Mouse (Mus musculus): ENCODE data around the gene Kcnk2. TPM values are rescaled to one million over a fixed set of nuclear protein-coding genes. Genes with fewer than 3 reads are reported as not detected.

Gene Kcnk2
- polyA plus RNA-seq, 1 experiment = not detected

GRCm38 (mm10) chr1:189214477-189214876 is 187.6 kb downstream of the Kcnk2 start:
- no peak for TF ChIP-seq POLR2A (IDR thresholded peaks at IDR 0.05; ENCODE audit: insufficient read depth, low read depth, low read length)
- no peak for TF ChIP-seq CTCF (IDR thresholded peaks at IDR 0.05; ENCODE audit: insufficient read depth, low read depth, low read length)

DNA sequence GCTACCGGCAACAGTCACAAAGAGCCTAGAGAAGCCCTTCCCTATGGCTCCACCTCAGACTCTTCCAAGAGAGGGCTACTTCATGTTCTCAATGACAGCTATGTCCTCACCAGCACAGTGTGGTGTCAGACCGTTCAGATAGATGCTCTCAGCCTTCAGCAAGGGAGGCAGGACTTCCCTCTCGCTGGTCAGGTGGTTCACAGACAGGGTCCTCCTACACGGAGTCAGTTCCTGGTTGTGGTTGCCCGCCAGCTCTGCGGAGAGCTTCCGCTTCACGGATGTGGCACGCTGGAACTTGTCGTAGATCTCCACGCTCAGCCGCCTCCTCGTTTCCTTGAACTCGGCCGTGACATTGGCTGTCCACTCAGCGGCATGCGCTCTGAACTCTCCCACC is 192.4 kb downstream of the Kcnk2 start:
- WGBS = 93% methylated on average over 17 of the region's 17 CpGs
- TF ChIP-seq POLR2A (IDR thresholded peaks at IDR 0.05; ENCODE audit: insufficient read depth, low read depth, low read length) = no peak
- no peak for TF ChIP-seq CTCF (IDR thresholded peaks at IDR 0.05; ENCODE audit: insufficient read depth, low read depth, low read length)

More at GRCm38 (mm10) chr1:189214477-189214876, 187.6 kb downstream of the Kcnk2 start:
- no peak overlapping the region for H3K4me3 ChIP-seq (ENCODE audit: insufficient read depth, low read depth, low read length)
- no peak overlapping the region for H3K27ac ChIP-seq (ENCODE audit: insufficient read depth, low read depth, low read length)
- H3K4me1 ChIP-seq (ENCODE audit: control insufficient read depth, insufficient read depth, low read length) = no peaks in the 10 kb centered on the region
- 86% methylated on average over 3 of the region's 3 CpGs for WGBS

DNA sequence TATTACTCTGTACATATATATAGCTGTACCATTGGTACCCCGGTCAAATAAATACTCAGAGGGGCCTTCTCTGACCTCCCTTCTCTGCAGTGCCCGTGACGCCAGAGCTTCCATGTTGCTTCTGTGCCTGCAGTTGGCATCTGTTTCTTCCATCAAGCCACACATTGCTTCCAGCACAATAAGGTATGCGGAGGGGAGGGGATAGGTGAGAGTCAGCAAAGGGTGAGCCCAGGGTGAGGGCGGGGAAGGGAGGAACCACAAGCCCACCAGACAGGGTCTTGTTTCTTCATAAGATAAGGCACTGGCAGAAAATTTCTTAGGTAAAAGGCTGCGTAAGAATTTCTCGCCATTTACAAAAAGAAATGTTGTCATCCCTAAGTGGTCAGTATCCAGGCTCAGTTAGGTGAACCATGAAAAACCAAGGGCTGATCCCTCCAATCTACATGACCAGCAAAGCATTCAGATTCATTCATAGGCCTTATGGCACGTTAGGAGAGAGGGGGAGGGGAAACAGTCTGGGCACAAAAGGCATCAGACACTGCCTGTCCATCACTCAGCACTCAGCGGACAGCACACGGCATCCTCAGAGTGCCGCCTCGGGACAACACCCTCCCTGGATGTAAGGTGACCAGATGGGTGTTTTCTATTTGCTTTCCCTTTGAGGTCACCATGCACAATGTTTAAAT is 192.9 kb downstream of the Kcnk2 start:
- Histone ChIP-seq H3K4me1 (ENCODE audit: control insufficient read depth, insufficient read depth, low read length) (no peaks in the 10 kb centered on the region), H3K27ac (ENCODE audit: insufficient read depth, low read depth, low read length) (no peak overlapping the region), H3K4me3 (ENCODE audit: insufficient read depth, low read depth, low read length) (no peak overlapping the region)
- WGBS = 89% methylated on average over 12 of the region's 12 CpGs
- TF ChIP-seq CTCF (IDR thresholded peaks at IDR 0.05; ENCODE audit: insufficient read depth, low read depth, low read length) = no peak
- no peak for TF ChIP-seq POLR2A (IDR thresholded peaks at IDR 0.05; ENCODE audit: insufficient read depth, low read depth, low read length)

More for the DNA sequence above, 192.4 kb downstream of the Kcnk2 start:
- no peaks in the 10 kb centered on the region for H3K4me1 ChIP-seq (ENCODE audit: control insufficient read depth, insufficient read depth, low read length)
- H3K27ac ChIP-seq (ENCODE audit: insufficient read depth, low read depth, low read length) = no peak overlapping the region
- no peak overlapping the region for H3K4me3 ChIP-seq (ENCODE audit: insufficient read depth, low read depth, low read length)

DNA sequence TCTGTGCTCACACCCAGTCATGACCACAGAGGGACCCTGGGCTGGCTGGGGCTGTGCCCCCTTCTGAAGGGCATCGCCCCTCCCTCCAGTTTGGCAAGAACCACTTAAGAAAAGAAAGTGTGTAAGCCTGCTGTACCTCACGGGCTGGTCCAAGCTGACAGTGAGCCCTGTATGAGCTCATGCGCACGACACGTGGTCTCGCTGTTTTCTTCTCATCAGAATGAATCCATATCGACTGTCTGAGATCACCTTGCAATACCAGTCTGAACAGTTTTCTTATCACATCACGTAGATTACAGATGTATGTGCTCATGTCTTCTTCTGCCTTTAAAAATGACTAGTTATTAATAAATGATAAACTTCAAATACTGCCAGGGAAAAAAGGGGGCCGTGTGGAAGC is 193.5 kb downstream of the Kcnk2 start:
- Histone ChIP-seq H3K4me3 (ENCODE audit: insufficient read depth, low read depth, low read length) (no peak overlapping the region), H3K27ac (ENCODE audit: insufficient read depth, low read depth, low read length) (no peak overlapping the region), H3K4me1 (ENCODE audit: control insufficient read depth, insufficient read depth, low read length) (no peaks in the 10 kb centered on the region)
- no peak for TF ChIP-seq CTCF (IDR thresholded peaks at IDR 0.05; ENCODE audit: insufficient read depth, low read depth, low read length)
- no peak for TF ChIP-seq POLR2A (IDR thresholded peaks at IDR 0.05; ENCODE audit: insufficient read depth, low read depth, low read length)
- WGBS = 93% methylated on average over 9 of the region's 9 CpGs

- 52% methylated on average over 4 of the region's 4 CpGs for WGBS
- no peak overlapping the region for H3K4me3 ChIP-seq (ENCODE audit: insufficient read depth, low read depth, low read length)
- TF ChIP-seq POLR2A (IDR thresholded peaks at IDR 0.05; ENCODE audit: insufficient read depth, low read depth, low read length) (no peak), CTCF (IDR thresholded peaks at IDR 0.05; ENCODE audit: insufficient read depth, low read depth, low read length) (no peak)
- no peak overlapping the region for H3K27ac ChIP-seq (ENCODE audit: insufficient read depth, low read depth, low read length)
- no peaks in the 10 kb centered on the region for H3K4me1 ChIP-seq (ENCODE audit: control insufficient read depth, insufficient read depth, low read length)
Measured at GRCm38 (mm10) chr1:189195758-189196157, 206.3 kb downstream of the Kcnk2 start.

GRCm38 (mm10) chr1:189187737-189188390 is 214.2 kb downstream of the Kcnk2 start:
- TF ChIP-seq CTCF (IDR thresholded peaks at IDR 0.05; ENCODE audit: insufficient read depth, low read depth, low read length) (no peak), POLR2A (IDR thresholded peaks at IDR 0.05; ENCODE audit: insufficient read depth, low read depth, low read length) (no peak)
- WGBS = 53% methylated on average over 12 of the region's 12 CpGs

DNA sequence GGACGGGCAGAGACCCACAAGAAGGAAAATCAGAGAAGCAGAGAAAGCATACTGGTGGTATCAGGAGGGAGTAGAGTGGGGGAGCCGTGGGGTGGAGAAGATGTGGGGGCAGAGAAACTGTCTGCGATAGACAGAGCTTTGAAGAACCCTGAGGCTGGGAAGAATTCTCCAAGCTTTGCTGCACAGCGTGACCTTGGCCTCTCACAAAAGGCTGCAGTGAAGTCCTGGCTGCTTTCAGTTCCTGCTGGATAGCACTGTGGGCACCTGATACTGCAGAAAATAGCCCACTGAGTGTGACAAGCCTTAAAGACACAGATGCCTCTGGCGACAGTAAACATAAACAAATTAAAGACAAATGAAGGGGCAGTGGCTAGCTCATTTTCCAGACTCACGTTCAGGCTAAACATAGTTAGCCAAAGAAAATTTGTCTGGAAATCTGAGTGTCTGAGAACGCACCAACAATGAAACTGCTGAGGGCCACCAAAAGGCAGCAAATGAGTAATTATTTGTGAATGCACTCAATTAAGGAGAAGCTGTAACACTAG is 216.8 kb downstream of the Kcnk2 start:
- peaks cover 4% of the 10 kb centered on the region for H3K4me1 ChIP-seq (ENCODE audit: control insufficient read depth, insufficient read depth, low read length)
- 24% methylated on average over 7 of the region's 7 CpGs for WGBS
- TF ChIP-seq CTCF (IDR thresholded peaks at IDR 0.05; ENCODE audit: insufficient read depth, low read depth, low read length) (no peak), POLR2A (IDR thresholded peaks at IDR 0.05; ENCODE audit: insufficient read depth, low read depth, low read length) (no peak)
- no peak overlapping the region for H3K4me3 ChIP-seq (ENCODE audit: insufficient read depth, low read depth, low read length)
- H3K27ac ChIP-seq (ENCODE audit: insufficient read depth, low read depth, low read length) = 0 out of 2 replicates have a peak overlapping the region, but pooled peaks have one; percentile 21

More at GRCm38 (mm10) chr1:189187737-189188390, 214.2 kb downstream of the Kcnk2 start:
- H3K4me1 ChIP-seq (ENCODE audit: control insufficient read depth, insufficient read depth, low read length) = peaks cover 4% of the 10 kb centered on the region
- no peak overlapping the region for H3K27ac ChIP-seq (ENCODE audit: insufficient read depth, low read depth, low read length)
- H3K4me3 ChIP-seq (ENCODE audit: insufficient read depth, low read depth, low read length) = no peak overlapping the region

DNA sequence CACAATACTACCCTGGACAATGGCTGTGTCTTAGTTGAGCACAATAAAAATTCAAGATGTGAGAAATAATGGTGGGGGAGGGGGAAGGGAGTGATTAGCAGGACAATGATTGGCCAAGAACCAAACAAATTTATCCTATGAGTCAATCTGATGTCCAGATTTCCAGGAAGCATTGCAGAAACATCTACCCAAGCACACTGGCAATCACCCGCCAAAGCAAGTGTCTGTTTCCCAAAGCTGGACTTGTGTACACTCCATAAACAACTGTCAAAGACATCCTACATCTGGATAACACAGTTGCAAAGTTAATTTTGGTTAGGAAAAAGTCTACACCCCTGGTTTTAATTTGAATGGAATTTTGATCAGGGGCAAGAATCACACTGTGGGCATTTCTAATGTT is 224.3 kb downstream of the Kcnk2 start:
- TF ChIP-seq CTCF (IDR thresholded peaks at IDR 0.05; ENCODE audit: insufficient read depth, low read depth, low read length) (no peak), POLR2A (IDR thresholded peaks at IDR 0.05; ENCODE audit: insufficient read depth, low read depth, low read length) (no peak)
- 100% methylated on average over 1 of the region's 1 CpGs for WGBS
- Histone ChIP-seq H3K27ac (ENCODE audit: insufficient read depth, low read depth, low read length) (no peak overlapping the region), H3K4me3 (ENCODE audit: insufficient read depth, low read depth, low read length) (no peak overlapping the region), H3K4me1 (ENCODE audit: control insufficient read depth, insufficient read depth, low read length) (no peaks in the 10 kb centered on the region)

DNA sequence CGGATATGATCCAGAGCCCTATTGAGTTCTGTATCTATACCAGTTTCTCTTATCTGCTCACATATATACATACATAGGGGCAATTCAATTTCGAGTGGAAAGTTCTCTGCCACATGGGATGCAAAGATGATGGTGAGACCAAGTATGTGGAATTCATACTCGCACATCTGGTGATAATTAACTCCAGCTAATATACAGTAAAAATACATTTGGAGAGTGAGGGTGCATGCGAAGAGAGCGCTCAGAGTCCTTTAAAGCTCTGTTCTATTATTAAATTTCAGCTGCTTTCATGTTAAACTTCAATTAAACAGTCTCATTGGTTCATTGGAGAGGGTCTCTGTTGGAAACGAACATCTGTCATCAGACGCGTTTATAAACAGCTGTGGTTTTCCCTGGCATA is 228.6 kb downstream of the Kcnk2 start:
- H3K4me1 ChIP-seq (ENCODE audit: control insufficient read depth, insufficient read depth, low read length) = no peaks in the 10 kb centered on the region
- H3K27ac ChIP-seq (ENCODE audit: insufficient read depth, low read depth, low read length) = no peak overlapping the region
- TF ChIP-seq CTCF (IDR thresholded peaks at IDR 0.05; ENCODE audit: insufficient read depth, low read depth, low read length) = no peak
- no peak for TF ChIP-seq POLR2A (IDR thresholded peaks at IDR 0.05; ENCODE audit: insufficient read depth, low read depth, low read length)
- no peak overlapping the region for H3K4me3 ChIP-seq (ENCODE audit: insufficient read depth, low read depth, low read length)
- 85% methylated on average over 8 of the region's 8 CpGs for WGBS
